Comparison of ENCODE assay signal across 9 mouse cellular contexts in genomic region chr11:69099915-69100345, GRCm38 (mm10). TPM values are rescaled to one million over a fixed set of nuclear protein-coding genes. Genes with fewer than 3 reads are reported as not detected.
DNase-seq lines count a peak whose midpoint lies in the region; ATAC-seq and TF ChIP-seq lines count a peak whose summit lies in the region.
"Had no signal": no experiment of that assay in that cellular context is flagged by ENCODE, and none has a peak within 500 bp of the region (broad histone marks: within the 10 kb centered on the region; RNA-seq: fewer than 3 reads in every experiment).

No protein-coding gene starts in this region.

- TF ChIP-seq CTCF in spleen, adult 2 months (IDR thresholded peaks at IDR 0.05; ENCODE audit: extremely low read depth, insufficient read depth, insufficient read length, insufficient replicate concordance) = no peak

- H3K27me3 ChIP-seq in embryonic facial prominence, embryonic 12.5 days = no peaks in the 10 kb centered on the region
- H3K27me3 ChIP-seq in limb, embryonic 14.5 days (ENCODE audit: control insufficient read depth, insufficient read depth, low read length) = no peaks in the 10 kb centered on the region
- no peaks in the 10 kb centered on the region for H3K27me3 ChIP-seq in midbrain, embryonic 15.5 days (replicated peaks)
- H3K27me3 ChIP-seq in spleen, adult 2 months (ENCODE audit: control insufficient read depth, insufficient read depth, low read length) = no peaks in the 10 kb centered on the region
- H3K27me3 ChIP-seq: Patski had no signal

- peaks cover 45% of the 10 kb centered on the region for H3K36me3 ChIP-seq in embryonic facial prominence, embryonic 12.5 days
- peaks cover 46% of the 10 kb centered on the region for H3K36me3 ChIP-seq in limb, embryonic 14.5 days (ENCODE audit: control insufficient read depth, insufficient read depth, low read length)
- peaks cover 34% of the 10 kb centered on the region; the same call in 1 of the 2 replicates for H3K36me3 ChIP-seq in midbrain, embryonic 15.5 days (replicated peaks)
- H3K36me3 ChIP-seq in spleen, adult 2 months (ENCODE audit: control insufficient read depth, insufficient read depth, low read length) = peaks cover 38% of the 10 kb centered on the region

- peak overlapping the region; percentile 47 for H3K4me3 ChIP-seq in embryonic facial prominence, embryonic 12.5 days
- H3K4me3 ChIP-seq in limb, embryonic 14.5 days (replicated peaks; ENCODE audit: low read length) = peak overlapping the region; percentile 47
- peak overlapping the region; percentile 55 for H3K4me3 ChIP-seq in midbrain, embryonic 15.5 days
- peak overlapping the region; percentile 62 for H3K4me3 ChIP-seq in spleen, adult 2 months (ENCODE audit: extremely low read depth, insufficient read depth, insufficient read length)

- H3K9ac ChIP-seq in embryonic facial prominence, embryonic 12.5 days = peak overlapping the region; percentile 53
- H3K9ac ChIP-seq in limb, embryonic 14.5 days (ENCODE audit: low read depth, low read length, severe bottlenecking) = peak overlapping the region; percentile 47; the same call in 1 of the 2 replicates
- H3K9ac ChIP-seq in midbrain, embryonic 15.5 days = peak overlapping the region; percentile 56

- H3K27ac ChIP-seq in embryonic facial prominence, embryonic 12.5 days = peak overlapping the region; percentile 86
- H3K27ac ChIP-seq in limb, embryonic 14.5 days (replicated peaks; ENCODE audit: low read depth, low read length) = peak overlapping the region; percentile 70
- H3K27ac ChIP-seq in midbrain, embryonic 15.5 days = peak overlapping the region; percentile 78
- H3K27ac ChIP-seq in spleen, adult 2 months (ENCODE audit: insufficient read depth, low read length) = peak overlapping the region; percentile 90

- peaks cover 44% of the 10 kb centered on the region for H3K4me1 ChIP-seq in embryonic facial prominence, embryonic 12.5 days
- peaks cover 27% of the 10 kb centered on the region for H3K4me1 ChIP-seq in limb, embryonic 14.5 days (ENCODE audit: control insufficient read depth, insufficient read depth, low read length)
- H3K4me1 ChIP-seq in midbrain, embryonic 15.5 days = peaks cover 59% of the 10 kb centered on the region
- peaks cover 25% of the 10 kb centered on the region for H3K4me1 ChIP-seq in spleen, adult 2 months (ENCODE audit: control insufficient read depth, insufficient read depth, insufficient read length)

- WGBS in embryonic facial prominence, embryonic 12.5 days = under 1% methylated on average over 23 of the region's 23 CpGs
- under 1% methylated on average over 23 of the region's 23 CpGs for WGBS in limb, embryonic 14.5 days
- WGBS in midbrain, embryonic 15.5 days = under 1% methylated on average over 23 of the region's 23 CpGs
- under 1% methylated on average over 23 of the region's 23 CpGs for WGBS in spleen, adult 2 months

- DNase-seq in left cerebral cortex, adult 18-20 months (ENCODE audit: low spot score in 2 of 2) = peak; percentile 92 to 96
- no peak for DNase-seq in left cerebral cortex, adult 11 months (ENCODE audit: low spot score)
- peak; percentile 100 for DNase-seq in heart, adult 11 months
- DNase-seq in kidney, adult 11 months = peak; percentile 87
- peak; percentile 83 for DNase-seq in limb, embryonic 14.5 days (ENCODE audit: low spot score)
- peak; percentile 87 to 95 for DNase-seq in spleen, adult 2 months (ENCODE audit: low read depth in 1 of 2, low spot score in 2 of 2)

- peak overlapping the region; percentile 81 for H3K4me2 ChIP-seq in embryonic facial prominence, embryonic 12.5 days (replicated peaks)
- peak overlapping the region; percentile 60 for H3K4me2 ChIP-seq in limb, embryonic 14.5 days (replicated peaks; ENCODE audit: low read depth, low read length, severe bottlenecking)
- H3K4me2 ChIP-seq in midbrain, embryonic 15.5 days = peak overlapping the region; percentile 80

- no peak for TF ChIP-seq POLR2A in limb, embryonic 14.5 days (IDR thresholded peaks at IDR 0.05; ENCODE audit: borderline replicate concordance, extremely low read depth, insufficient read depth, insufficient read length)
- TF ChIP-seq POLR2A in spleen, adult 2 months (IDR thresholded peaks at IDR 0.05; ENCODE audit: low read depth, low read length) = no peak; the same call in 1 of the 2 replicates

- ATAC-seq in embryonic facial prominence, embryonic 12.5 days (ENCODE audit: insufficient number of reproducible peaks, insufficient read depth, low FRiP score, low TSS enrichment) = peak; percentile 24; the same call in 1 of the 2 replicates
- ATAC-seq in limb, embryonic 14.5 days (ENCODE audit: low FRiP score, low read depth) = peak; percentile 21; the same call in 1 of the 2 replicates
- ATAC-seq in midbrain, embryonic 15.5 days (replicated peaks) = 0 out of 2 replicates have a peak, but pooled peaks have one; percentile 14
- ATAC-seq: Patski had no signal

- H3K9me3 ChIP-seq in embryonic facial prominence, embryonic 12.5 days = no peaks in the 10 kb centered on the region
- no peaks in the 10 kb centered on the region for H3K9me3 ChIP-seq in limb, embryonic 14.5 days (ENCODE audit: control insufficient read depth, low read length)
- H3K9me3 ChIP-seq in midbrain, embryonic 15.5 days = no peaks in the 10 kb centered on the region

RNA-seq across cellular contexts. Expression of gene Per1, which starts 4.9 kb away (rescaled TPM):
- 100 to 1,000 TPM; 129 to 133 TPM for total RNA-seq in left cerebral cortex, adult 18-20 months (2021)
- polyA plus RNA-seq in embryonic facial prominence, embryonic 12.5 days (2016; fragmentation: Nextera tagmentation; extraction: Ambion mirVana) = 11.4 and 11.5 TPM in 2 replicates
- polyA plus RNA-seq in limb, embryonic 14.5 days (2012; rRNA removed) = 19.3 and 25.4 TPM in 2 replicates
- polyA plus RNA-seq in limb, embryonic 14.5 days (2014; fragmentation: Nextera tagmentation; extraction: Ambion mirVana) = 16.0 and 22.5 TPM in 2 replicates
- 11.3 and 12.3 TPM in 2 replicates for polyA plus RNA-seq in midbrain, embryonic 15.5 days (2015; fragmentation: Nextera tagmentation; extraction: Ambion mirVana)
- 23.3 and 25.7 TPM in 2 replicates for polyA plus RNA-seq in spleen, adult 2 months (2012; rRNA removed)

RNA-seq across cellular contexts. Expression of gene Vamp2, which starts 11.6 kb away (rescaled TPM):
- 1,000 to 10,000 TPM; 1,053 to 1,091 TPM for total RNA-seq in left cerebral cortex, adult 18-20 months (2021)
- polyA plus RNA-seq in embryonic facial prominence, embryonic 12.5 days (2016; fragmentation: Nextera tagmentation; extraction: Ambion mirVana) = 84.3 and 85.0 TPM in 2 replicates
- polyA plus RNA-seq in limb, embryonic 14.5 days (2012; rRNA removed) = 199 and 224 TPM in 2 replicates
- 89.8 and 98.1 TPM in 2 replicates for polyA plus RNA-seq in limb, embryonic 14.5 days (2014; fragmentation: Nextera tagmentation; extraction: Ambion mirVana)
- 319 and 333 TPM in 2 replicates for polyA plus RNA-seq in midbrain, embryonic 15.5 days (2015; fragmentation: Nextera tagmentation; extraction: Ambion mirVana)
- 94.2 and 95.7 TPM in 2 replicates for polyA plus RNA-seq in spleen, adult 2 months (2012; rRNA removed)

RNA-seq across cellular contexts. Expression of gene Hes7, which starts 20.3 kb away (rescaled TPM):
- total RNA-seq in left cerebral cortex, adult 18-20 months (2021) = under 1 TPM; 0.42 to 0.79 TPM
- polyA plus RNA-seq in embryonic facial prominence, embryonic 12.5 days (2016; fragmentation: Nextera tagmentation; extraction: Ambion mirVana) = 0.65 and 0.73 TPM in 2 replicates
- 1.1 and 1.4 TPM in 2 replicates for polyA plus RNA-seq in limb, embryonic 14.5 days (2012; rRNA removed)
- polyA plus RNA-seq in limb, embryonic 14.5 days (2014; fragmentation: Nextera tagmentation; extraction: Ambion mirVana) = 0.30 and 0.77 TPM in 2 replicates
- 0.86 and 0.89 TPM in 2 replicates for polyA plus RNA-seq in midbrain, embryonic 15.5 days (2015; fragmentation: Nextera tagmentation; extraction: Ambion mirVana)
- 0.44 and 0.55 TPM in 2 replicates for polyA plus RNA-seq in spleen, adult 2 months (2012; rRNA removed)

RNA-seq across cellular contexts. Expression of gene 9130213A22Rik, which starts 22.5 kb away (rescaled TPM):
- total RNA-seq in left cerebral cortex, adult 18-20 months (2021) = under 1 TPM; 0.53 to 0.98 TPM
- polyA plus RNA-seq in embryonic facial prominence, embryonic 12.5 days (2016; fragmentation: Nextera tagmentation; extraction: Ambion mirVana) = 0.14 and 0.40 TPM in 2 replicates
- 1.1 and 1.4 TPM in 2 replicates for polyA plus RNA-seq in limb, embryonic 14.5 days (2012; rRNA removed)
- polyA plus RNA-seq in limb, embryonic 14.5 days (2014; fragmentation: Nextera tagmentation; extraction: Ambion mirVana) = 0.41 and 0.77 TPM in 2 replicates
- 0.24 and 0.27 TPM in 2 replicates for polyA plus RNA-seq in midbrain, embryonic 15.5 days (2015; fragmentation: Nextera tagmentation; extraction: Ambion mirVana)
- polyA plus RNA-seq in spleen, adult 2 months (2012; rRNA removed) = 0.40 and 0.69 TPM in 2 replicates

RNA-seq across cellular contexts. Expression of gene Aloxe3, which starts 25.8 kb away (rescaled TPM):
- 1 to 10 TPM; 4.4 to 6.8 TPM for total RNA-seq in left cerebral cortex, adult 18-20 months (2021)
- 0.47 and 0.89 TPM in 2 replicates for polyA plus RNA-seq in embryonic facial prominence, embryonic 12.5 days (2016; fragmentation: Nextera tagmentation; extraction: Ambion mirVana)
- polyA plus RNA-seq in limb, embryonic 14.5 days (2012; rRNA removed) = 1.6 TPM in 2 replicates
- polyA plus RNA-seq in limb, embryonic 14.5 days (2014; fragmentation: Nextera tagmentation; extraction: Ambion mirVana) = 1.6 and 2.2 TPM in 2 replicates
- polyA plus RNA-seq in midbrain, embryonic 15.5 days (2015; fragmentation: Nextera tagmentation; extraction: Ambion mirVana) = 6.3 and 8.0 TPM in 2 replicates
- 0.20 and 2.8 TPM in 2 replicates for polyA plus RNA-seq in spleen, adult 2 months (2012; rRNA removed)
